Mouse (Mus musculus): ENCODE results near the gene Itpripl2.

DNA sequence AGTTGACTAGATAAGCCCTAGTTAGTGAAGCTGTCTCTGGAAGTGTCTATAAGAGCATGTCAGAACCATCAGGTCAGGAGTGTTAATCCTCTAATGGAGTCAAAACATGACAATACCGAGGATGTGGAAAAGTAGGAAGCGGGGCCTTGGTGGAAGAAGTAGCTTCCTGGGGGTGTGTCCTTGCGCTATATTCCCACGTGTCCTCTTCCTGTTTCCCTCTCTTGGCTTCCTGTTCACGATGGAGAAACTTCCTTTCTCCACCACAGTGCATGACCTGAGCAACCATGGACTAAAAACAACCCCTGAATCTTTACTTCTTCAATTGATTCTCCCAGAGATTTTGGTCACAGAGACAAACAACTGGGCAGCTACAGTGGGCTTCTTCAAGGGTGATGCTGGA, 30.3 kb upstream of the Itpripl2 start:
- no peak for TF ChIP-seq POLR2A (IDR thresholded peaks at IDR 0.05; ENCODE audit: insufficient read depth, low read depth, low read length)
- no peak for TF ChIP-seq CTCF (IDR thresholded peaks at IDR 0.05; ENCODE audit: insufficient read depth, low read depth, low read length)
